Mouse (Mus musculus): Measurements from ENCODE around the gene Gm17079.
"Not testable (repeated sequence)": the region's sequence is repeated elsewhere in the genome, so short reads cannot be mapped to it uniquely, and the experiment has no call there.

Gene Gm17079

GRCm38 (mm10) chr14:51695368-51695767, at the start of gene Gm17079:
Gm17079 (minus strand) TSS chr14:51695468.
- not testable (repeated sequence) for DNase-seq (ENCODE audit: extremely low read depth, insufficient read length, low spot score)

GRCm38 (mm10) chr14:51740347-51741170, 45.3 kb upstream of the Gm17079 start:
- DNase-seq (ENCODE audit: extremely low read depth, insufficient read length, low spot score): no peak

- no peak for DNase-seq (ENCODE audit: extremely low read depth, insufficient read length, low spot score)
Measured at GRCm38 (mm10) chr14:51739150-51739993, 44.1 kb upstream of the Gm17079 start.

GRCm38 (mm10) chr14:51738411-51739149, 43.3 kb upstream of the Gm17079 start:
- no peak for DNase-seq (ENCODE audit: extremely low read depth, insufficient read length, low spot score)

GRCm38 (mm10) chr14:51737967-51738366, 42.7 kb upstream of the Gm17079 start:
- no peak for DNase-seq (ENCODE audit: extremely low read depth, insufficient read length, low spot score)

- no peak for DNase-seq (ENCODE audit: extremely low read depth, insufficient read length, low spot score)
Measured at GRCm38 (mm10) chr14:51717083-51717482, 21.8 kb upstream of the Gm17079 start, which contains the start of gene Gm5800. Gm5800 (minus strand) TSS chr14:51717183.

GRCm38 (mm10) chr14:51677269-51677668, 18.0 kb downstream of the Gm17079 start:
- peak; percentile 2 for DNase-seq (ENCODE audit: extremely low read depth, insufficient read length, low spot score)

All from 3134 (cell line).